Mouse (Mus musculus): ENCODE measurements around the gene Ift88.
"Not testable (repeated sequence)": the region's sequence is repeated elsewhere in the genome, so short reads cannot be mapped to it uniquely, and the experiment has no call there.

Ift88 gene

GRCm38 (mm10) chr14:57452516-57452915 lies 28.7 kb downstream of the Ift88 start:
- no peak for DNase-seq (ENCODE audit: low spot score)

- no peak for DNase-seq (ENCODE audit: low spot score)
Observed at GRCm38 (mm10) chr14:57459883-57460282, 36.0 kb downstream of the Ift88 start.

- DNase-seq (ENCODE audit: low spot score), result not testable (repeated sequence)
Observed at GRCm38 (mm10) chr14:57460326-57460725, 36.5 kb downstream of the Ift88 start.

GRCm38 (mm10) chr14:57462871-57463270 lies 39.0 kb downstream of the Ift88 start:
- no peak for DNase-seq (ENCODE audit: low spot score)

- no peak for DNase-seq (ENCODE audit: low spot score)
Observed at GRCm38 (mm10) chr14:57475057-57475456, 51.2 kb downstream of the Ift88 start.

GRCm38 (mm10) chr14:57482262-57482661 lies 58.4 kb downstream of the Ift88 start:
- no peak for DNase-seq (ENCODE audit: low spot score)

GRCm38 (mm10) chr14:57484183-57484582 lies 60.3 kb downstream of the Ift88 start:
- no peak for DNase-seq (ENCODE audit: low spot score)

GRCm38 (mm10) chr14:57489696-57490095 lies 65.8 kb downstream of the Ift88 start:
- no peak for DNase-seq (ENCODE audit: low spot score)

GRCm38 (mm10) chr14:57493840-57494239 lies 70.0 kb downstream of the Ift88 start:
- no peak for DNase-seq (ENCODE audit: low spot score)

- DNase-seq (ENCODE audit: low spot score), result no peak
Observed at GRCm38 (mm10) chr14:57503729-57504128, 79.9 kb downstream of the Ift88 start.

GRCm38 (mm10) chr14:57509554-57509953 lies 85.7 kb downstream of the Ift88 start:
- no peak for DNase-seq (ENCODE audit: low spot score)

- no peak for DNase-seq (ENCODE audit: low spot score)
Observed at GRCm38 (mm10) chr14:57515156-57515762, 91.4 kb downstream of the Ift88 start.

- DNase-seq (ENCODE audit: low spot score), result no peak
Observed at GRCm38 (mm10) chr14:57517001-57517400, 93.1 kb downstream of the Ift88 start.

GRCm38 (mm10) chr14:57523762-57524161 lies 99.9 kb downstream of the Ift88 start:
- no peak for DNase-seq (ENCODE audit: low spot score)

GRCm38 (mm10) chr14:57524671-57525387 lies 101.0 kb downstream of the Ift88 start, which contains the start of gene Il17d:
Il17d (plus strand) TSS chr14:57524777.
- DNase-seq (ENCODE audit: low spot score), result no peak

- peak; percentile 58 for DNase-seq (ENCODE audit: low spot score)
Observed at GRCm38 (mm10) chr14:57525388-57526049, 101.7 kb downstream of the Ift88 start.

- no peak for DNase-seq (ENCODE audit: low spot score)
Observed at GRCm38 (mm10) chr14:57526050-57526623, 102.3 kb downstream of the Ift88 start.

GRCm38 (mm10) chr14:57527122-57527521 lies 103.3 kb downstream of the Ift88 start:
- DNase-seq (ENCODE audit: low spot score), result no peak

- no peak for DNase-seq (ENCODE audit: low spot score)
Observed at GRCm38 (mm10) chr14:57527598-57527997, 103.7 kb downstream of the Ift88 start.

GRCm38 (mm10) chr14:57529086-57529785 lies 105.4 kb downstream of the Ift88 start:
- peak; percentile 52 for DNase-seq (ENCODE audit: low spot score)

- no peak for DNase-seq (ENCODE audit: low spot score)
Observed at GRCm38 (mm10) chr14:57529786-57530515, 106.1 kb downstream of the Ift88 start.
